Mouse (Mus musculus): ENCODE data around the gene Lrrc8a.

DNA sequence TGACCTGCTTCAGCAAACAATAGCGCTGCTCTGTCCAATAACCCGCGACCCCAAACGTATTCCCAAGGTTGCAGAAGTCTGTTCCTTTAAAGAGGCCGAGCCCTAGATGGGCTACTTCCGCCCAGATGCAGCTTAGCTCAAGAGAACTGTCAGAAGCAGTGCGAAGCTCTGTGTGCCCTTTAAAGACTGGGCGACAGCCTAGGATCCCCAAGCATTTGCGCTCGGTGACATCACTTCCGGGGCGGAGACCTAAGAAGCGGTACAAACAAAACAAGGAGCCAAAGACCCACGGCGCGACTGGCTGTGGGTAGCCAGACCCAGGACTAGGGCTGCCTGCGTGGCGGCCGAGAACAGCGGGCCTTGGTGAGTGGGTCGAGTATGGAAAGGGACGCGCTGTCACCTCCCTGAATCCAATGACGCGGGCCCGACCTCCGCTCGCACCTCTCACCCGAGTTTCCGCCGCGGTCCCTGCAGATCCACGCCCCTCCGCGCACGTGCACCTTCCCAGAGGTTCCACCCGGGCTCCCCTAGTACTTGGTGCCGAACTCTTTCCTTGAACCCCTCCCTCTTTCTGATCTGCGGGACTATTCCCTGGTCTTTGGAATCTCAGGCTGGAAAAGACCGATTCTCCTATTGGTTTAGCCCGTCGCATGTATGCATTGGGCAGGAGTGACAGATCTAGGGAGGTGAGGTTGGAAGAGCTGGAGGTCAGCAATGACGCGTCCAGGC lies 31.7 kb upstream of the Lrrc8a start, which contains the start of gene Kyat1:
- no peak for TF ChIP-seq CTCF (IDR thresholded peaks at IDR 0.05; ENCODE audit: low read depth, low read length)
- no peak for TF ChIP-seq POLR2A (IDR thresholded peaks at IDR 0.05; ENCODE audit: borderline replicate concordance, low read depth, low read length)
